Mouse (Mus musculus) stomach, postnatal 0 days (tissue): ENCODE measurements around the gene Myh7b.

Source experiments
- CTCF ChIP-seq: IDR thresholded peaks from 2 replicates; pipeline ENCODE4 v1.5.1; 2016; ENCODE audit warnings: antibody characterized with exemption, low read depth, mild to moderate bottlenecking, moderate library complexity
- EP300 ChIP-seq: optimal IDR thresholded peaks from 2 replicates; pipeline ENCODE3; 2016; ENCODE audit warnings: antibody characterized with exemption

DNA sequence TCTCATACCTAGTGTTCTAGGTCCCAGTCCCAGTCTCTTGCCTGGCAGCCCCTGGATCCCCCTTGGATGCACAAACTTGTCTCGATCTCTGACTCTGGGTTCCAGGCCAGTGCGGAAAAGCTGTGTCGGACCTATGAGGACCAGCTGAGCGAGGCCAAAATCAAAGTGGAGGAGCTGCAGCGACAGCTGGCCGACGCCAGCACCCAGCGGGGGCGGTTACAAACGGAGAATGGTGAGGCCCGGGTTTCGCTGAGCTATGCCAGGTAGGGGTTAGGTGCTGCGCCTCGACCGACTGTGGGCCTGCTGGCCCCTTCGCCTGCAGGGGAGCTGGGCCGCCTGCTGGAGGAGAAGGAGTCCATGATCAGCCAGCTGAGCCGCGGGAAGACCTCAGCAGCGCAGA lies 19.1 kb downstream of the Myh7b start:
- no peak for TF ChIP-seq EP300
- TF ChIP-seq CTCF: no peak
